18 mouse cellular contexts compared by ENCODE assay signal in genomic region chr9:62654336-62654735, GRCm38 (mm10). TPM values are rescaled to one million over a fixed set of nuclear protein-coding genes. Genes with fewer than 3 reads are reported as not detected.
DNase-seq lines count a peak whose midpoint lies in the region; ATAC-seq and TF ChIP-seq lines count a peak whose summit lies in the region.
"Had no signal": no experiment of that assay in that cellular context is flagged by ENCODE, and none has a peak within 500 bp of the region (broad histone marks: within the 10 kb centered on the region; RNA-seq: fewer than 3 reads in every experiment).

No protein-coding gene starts in this region.

- H3K27ac ChIP-seq in hindbrain, embryonic 10.5 days, result 0 out of 2 replicates have a peak overlapping the region, but pooled peaks have one; percentile 12
- H3K27ac ChIP-seq in hindbrain, postnatal 0 days, result no peak overlapping the region
- no peak overlapping the region for H3K27ac ChIP-seq in midbrain, embryonic 11.5 days (ENCODE audit: low read depth, low read length)
- H3K27ac ChIP-seq in midbrain, embryonic 15.5 days, result no peak overlapping the region
- H3K27ac ChIP-seq in gastrocnemius, adult 2 months, result peak overlapping the region; percentile 73
- H3K27ac ChIP-seq: hindbrain, embryonic 12.5 days; midbrain, embryonic 13.5 days had no signal

- no peak overlapping the region for H3K9ac ChIP-seq in hindbrain, postnatal 0 days (replicated peaks; ENCODE audit: low read length)
- no peak overlapping the region for H3K9ac ChIP-seq in midbrain, embryonic 11.5 days (ENCODE audit: low read length)
- no peak overlapping the region for H3K9ac ChIP-seq in midbrain, embryonic 15.5 days
- H3K9ac ChIP-seq: forebrain, postnatal 0 days; hindbrain, embryonic 12.5 days; midbrain, embryonic 13.5 days had no signal

- no peaks in the 10 kb centered on the region for H3K9me3 ChIP-seq in hindbrain, embryonic 10.5 days
- no peaks in the 10 kb centered on the region for H3K9me3 ChIP-seq in hindbrain, postnatal 0 days (ENCODE audit: low read length)
- no peaks in the 10 kb centered on the region for H3K9me3 ChIP-seq in midbrain, embryonic 11.5 days (ENCODE audit: control insufficient read depth, low read length)
- H3K9me3 ChIP-seq in midbrain, embryonic 15.5 days, result no peaks in the 10 kb centered on the region
- H3K9me3 ChIP-seq: hindbrain, embryonic 12.5 days; midbrain, embryonic 13.5 days had no signal

- no peak for TF ChIP-seq CTCF in hindbrain, postnatal 0 days (IDR thresholded peaks at IDR 0.05; ENCODE audit: low read depth)
- TF ChIP-seq CTCF in gastrocnemius, adult 2 months (IDR thresholded peaks at IDR 0.05), result no peak

- no peak overlapping the region for H3K4me3 ChIP-seq in hindbrain, embryonic 10.5 days
- H3K4me3 ChIP-seq in hindbrain, postnatal 0 days (ENCODE audit: low read length), result no peak overlapping the region
- H3K4me3 ChIP-seq in midbrain, embryonic 11.5 days (ENCODE audit: low read depth, low read length), result no peak overlapping the region
- H3K4me3 ChIP-seq in midbrain, embryonic 15.5 days, result no peak overlapping the region
- no peak overlapping the region for H3K4me3 ChIP-seq in gastrocnemius, adult 2 months
- H3K4me3 ChIP-seq: hindbrain, embryonic 12.5 days; midbrain, embryonic 13.5 days had no signal

- H3K4me1 ChIP-seq in hindbrain, embryonic 10.5 days (replicated peaks), result peaks cover 10% of the 10 kb centered on the region; the same call in 1 of the 2 replicates
- H3K4me1 ChIP-seq in hindbrain, postnatal 0 days (ENCODE audit: insufficient read depth, low read length), result no peaks in the 10 kb centered on the region
- H3K4me1 ChIP-seq in midbrain, embryonic 11.5 days (ENCODE audit: control insufficient read depth, insufficient read depth, low read length), result no peaks in the 10 kb centered on the region
- H3K4me1 ChIP-seq in midbrain, embryonic 15.5 days, result no peaks in the 10 kb centered on the region
- H3K4me1 ChIP-seq: hindbrain, embryonic 12.5 days; midbrain, embryonic 13.5 days had no signal

- H3K36me3 ChIP-seq in hindbrain, embryonic 10.5 days, result no peaks in the 10 kb centered on the region
- H3K36me3 ChIP-seq in hindbrain, postnatal 0 days (ENCODE audit: insufficient read depth, low read length), result no peaks in the 10 kb centered on the region
- no peaks in the 10 kb centered on the region for H3K36me3 ChIP-seq in midbrain, embryonic 11.5 days (ENCODE audit: control insufficient read depth, insufficient read depth, low read length)
- H3K36me3 ChIP-seq in midbrain, embryonic 15.5 days (replicated peaks), result no peaks in the 10 kb centered on the region
- H3K36me3 ChIP-seq: hindbrain, embryonic 12.5 days; midbrain, embryonic 13.5 days had no signal

- no peak for ATAC-seq in hindbrain, postnatal 0 days
- no peak for ATAC-seq in midbrain, embryonic 11.5 days (ENCODE audit: low FRiP score)
- no peak for ATAC-seq in midbrain, embryonic 15.5 days (replicated peaks)
- ATAC-seq: forebrain, postnatal 0 days; midbrain, embryonic 13.5 days had no signal

- WGBS in hindbrain, embryonic 10.5 days, result 66% methylated on average over 6 of the region's 6 CpGs
- WGBS in hindbrain, postnatal 0 days, result 62% methylated on average over 6 of the region's 6 CpGs
- 73% methylated on average over 6 of the region's 6 CpGs for WGBS in midbrain, embryonic 11.5 days
- WGBS in midbrain, embryonic 15.5 days, result 67% methylated on average over 6 of the region's 6 CpGs

- DNase-seq in hindbrain, embryonic 10.5 days (ENCODE audit: low spot score), result no peak
- no peak for DNase-seq in hindbrain, postnatal 0 days (ENCODE audit: low spot score)
- peak; percentile 67 for DNase-seq in midbrain, embryonic 11.5 days (ENCODE audit: low spot score, missing footprints)
- peak; percentile 74 for DNase-seq in gastrocnemius, adult 2 months
- DNase-seq in skeletal muscle tissue, adult 2 months (ENCODE audit: low read depth, low spot score), result peak; percentile 67
- no peak for DNase-seq in cerebellum, postnatal 4 days (ENCODE audit: low spot score in 2 of 2)
- no peak for DNase-seq in c-Kit-positive CD71-positive TER-119-positive erythroid progenitor cells, embryonic 14.5 days (ENCODE audit: low spot score)
- DNase-seq: adrenal gland, postnatal 36 days; cerebellum, adult 9-11 months; embryo, embryonic 11 days; forebrain, postnatal 0 days; liver; lung, adult 18-20 months; retina, postnatal 1 day; thymus, adult 18-20 months had no signal

- no peaks in the 10 kb centered on the region for H3K27me3 ChIP-seq in hindbrain, embryonic 10.5 days (ENCODE audit: insufficient read depth, poor library complexity, severe bottlenecking)
- no peaks in the 10 kb centered on the region for H3K27me3 ChIP-seq in hindbrain, postnatal 0 days (ENCODE audit: insufficient read depth, low read length)
- H3K27me3 ChIP-seq in midbrain, embryonic 11.5 days (ENCODE audit: control insufficient read depth, insufficient read depth, low read length), result no peaks in the 10 kb centered on the region
- no peaks in the 10 kb centered on the region for H3K27me3 ChIP-seq in midbrain, embryonic 15.5 days (replicated peaks)
- H3K27me3 ChIP-seq: hindbrain, embryonic 12.5 days; midbrain, embryonic 13.5 days had no signal

- H3K4me2 ChIP-seq in hindbrain, postnatal 0 days (ENCODE audit: low read depth, low read length), result no peak overlapping the region
- H3K4me2 ChIP-seq in midbrain, embryonic 11.5 days, result no peak overlapping the region
- no peak overlapping the region for H3K4me2 ChIP-seq in midbrain, embryonic 15.5 days
- H3K4me2 ChIP-seq: hindbrain, embryonic 12.5 days; midbrain, embryonic 13.5 days had no signal

- intact Hi-C loops in gastrocnemius, adult 2 months (cut with DNase I), result no loop called here

RNA-seq across cellular contexts. Expression of gene Itga11, which starts 23.3 kb away (rescaled TPM):
- polyA plus RNA-seq in hindbrain, embryonic 10.5 days (2016; fragmentation: Nextera tagmentation; extraction: Ambion mirVana), result 2.3 and 3.0 TPM in 2 replicates
- 1.7 and 2.1 TPM in 2 replicates for total RNA-seq in hindbrain, postnatal 0 days (2014; rRNA removed)
- polyA plus RNA-seq in hindbrain, postnatal 0 days (2015; fragmentation: Nextera tagmentation; extraction: Ambion mirVana), result 0.47 and 0.50 TPM in 2 replicates
- 2.4 and 3.9 TPM in 2 replicates for polyA plus RNA-seq in midbrain, embryonic 11.5 days (2014; fragmentation: Nextera tagmentation; extraction: Ambion mirVana)
- 1.3 and 1.4 TPM in 2 replicates for polyA plus RNA-seq in midbrain, embryonic 15.5 days (2015; fragmentation: Nextera tagmentation; extraction: Ambion mirVana)
- 1 to 10 TPM; 3.2 to 5.1 TPM for total RNA-seq in gastrocnemius, adult 2 months (2021)

Comparison
In these comparisons a context has a peak if more than half of its experiments do, and no peak if none do; other contexts are left out.
1. H3K27ac ChIP-seq: peak in hindbrain, embryonic 10.5 days (single experiment) and gastrocnemius, adult 2 months (single experiment); none in hindbrain, postnatal 0 days (single experiment), midbrain, embryonic 11.5 days (single experiment) and midbrain, embryonic 15.5 days (single experiment).
2. DNase-seq: peak in midbrain, embryonic 11.5 days (single experiment), gastrocnemius, adult 2 months (single experiment) and skeletal muscle tissue, adult 2 months (single experiment); none in hindbrain, embryonic 10.5 days (single experiment), hindbrain, postnatal 0 days (single experiment), cerebellum, postnatal 4 days (0 of 2) and c-Kit-positive CD71-positive TER-119-positive erythroid progenitor cells, embryonic 14.5 days (single experiment).